Mouse (Mus musculus) kidney, postnatal 25 days (tissue): ENCODE measurements at regions not wholly inside any gene's neighbourhood (a gene's known extent, or its start where the extent isn't known, plus 50 kb on each side); places are given as distances from the start of the nearest gene placed in this dataset.

Experiments used
- DNase-seq, 2 experiments: peaks; one replicate each; pipeline ENCODE4 v3.0.0; 2021; ENCODE audit warnings: mixed read lengths in 2 of 2

DNA sequence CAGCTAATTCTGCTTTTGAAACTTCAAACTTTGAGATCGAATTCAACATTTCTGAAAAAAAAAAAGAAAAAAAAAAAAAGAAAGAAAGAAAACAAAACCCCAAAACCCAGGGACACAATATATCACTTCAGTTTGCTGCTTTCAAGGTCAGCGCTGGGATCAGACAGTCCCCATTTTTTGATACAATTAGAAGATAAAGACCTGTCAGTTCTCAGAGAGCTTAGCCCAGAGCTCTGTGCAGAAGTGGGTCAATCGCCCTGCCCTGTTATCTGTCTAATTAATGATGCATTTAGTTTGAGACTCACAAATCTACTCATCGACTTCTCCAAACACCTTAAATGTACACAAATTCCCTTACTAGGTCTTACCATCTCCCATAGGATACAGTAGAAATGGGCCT, 249.2 kb downstream of the Ptprc start:
- DNase-seq, result no peak

DNA sequence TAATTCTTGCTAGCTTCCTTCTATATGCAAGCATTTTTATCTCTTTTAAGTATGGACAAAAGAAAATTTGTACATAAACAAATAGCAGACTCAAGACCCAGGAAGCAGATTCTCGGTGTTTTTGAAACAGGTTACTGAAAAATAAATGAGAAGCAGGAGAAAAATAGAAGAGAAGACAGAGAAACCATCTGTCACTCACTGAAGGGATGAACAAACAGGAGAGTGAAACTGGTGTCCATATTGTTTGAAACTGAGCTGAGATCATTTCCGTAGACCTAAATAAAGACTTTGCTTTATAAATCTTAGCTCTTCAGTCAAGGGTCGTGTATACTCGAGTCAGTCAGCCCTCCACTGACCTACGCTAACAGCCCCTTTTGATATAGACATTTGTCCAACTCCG, 251.4 kb downstream of the Ptprc start:
- DNase-seq, result no peak

DNA sequence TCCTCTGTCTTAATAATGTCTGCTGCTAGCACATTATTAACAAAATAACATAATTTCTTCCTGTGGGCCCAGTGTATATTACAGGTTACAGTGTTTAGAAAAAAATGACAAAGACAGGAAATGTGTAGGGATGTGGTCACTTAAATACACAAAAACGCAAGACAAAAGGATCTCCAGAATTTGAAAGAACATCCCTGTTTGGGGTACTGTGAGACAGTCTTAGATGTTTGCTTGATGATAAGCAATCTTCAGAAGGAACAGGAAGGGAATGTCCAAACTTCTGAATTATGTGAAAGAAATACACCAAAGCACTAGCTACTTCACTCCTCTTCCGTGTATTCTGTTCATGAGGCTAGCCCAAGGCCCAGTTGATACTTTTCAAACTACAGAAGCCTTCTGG, 251.8 kb downstream of the Ptprc start:
- DNase-seq, result no peak

DNA sequence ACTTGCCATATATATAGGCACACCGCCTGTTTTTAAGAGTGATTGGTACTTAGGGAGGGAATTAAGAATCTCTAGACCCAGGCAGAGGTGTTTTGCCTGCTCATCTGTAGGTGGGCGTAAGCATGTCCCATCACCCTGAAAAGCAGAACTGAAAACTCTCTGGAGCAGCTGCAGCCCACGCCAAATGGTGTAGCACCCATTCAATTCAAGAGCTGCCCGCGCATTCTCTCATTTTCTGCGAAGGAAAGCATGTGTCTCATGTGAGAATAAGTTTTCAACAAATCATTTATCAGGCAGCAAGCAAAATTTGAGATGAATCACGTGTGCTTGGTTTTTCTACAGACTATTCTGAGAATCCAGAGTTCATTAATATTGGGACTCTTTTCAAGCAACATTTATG, 252.7 kb downstream of the Ptprc start:
- no peak for DNase-seq

DNA sequence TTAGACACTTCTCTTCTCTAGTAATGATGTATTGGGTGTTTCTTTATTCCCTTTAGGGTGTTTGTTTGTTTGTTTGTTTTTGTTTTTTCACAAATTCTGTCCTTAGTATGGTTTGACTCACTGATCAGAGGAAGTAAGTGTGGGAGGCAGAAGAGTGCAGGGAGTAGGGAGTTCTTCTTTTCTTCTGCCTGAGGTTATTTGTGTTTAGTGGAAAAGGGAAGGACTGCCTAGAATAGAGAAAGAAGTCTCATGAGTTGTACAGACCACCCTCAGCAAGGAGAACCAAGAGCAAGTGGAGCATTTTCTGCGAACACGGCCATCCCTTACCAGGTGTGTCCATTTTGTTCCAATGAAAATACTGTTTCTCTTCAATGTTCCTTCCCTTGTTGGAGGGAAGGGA, 253.9 kb downstream of the Ptprc start:
- DNase-seq, result no peak

GRCm38 (mm10) chr1:137919739-137920563, 255.6 kb downstream of the Ptprc start:
- DNase-seq, result no peak

- DNase-seq, result no peak
Observed at GRCm38 (mm10) chr1:137917449-137917848, 258.1 kb downstream of the Ptprc start.

- DNase-seq, result peak; percentile 57 to 67
Observed at GRCm38 (mm10) chr1:137906883-137907282, 268.6 kb downstream of the Ptprc start.

GRCm38 (mm10) chr1:137906477-137906876, 269.0 kb downstream of the Ptprc start:
- no peak for DNase-seq

GRCm38 (mm10) chr1:137905566-137905965, 269.9 kb downstream of the Ptprc start:
- no peak for DNase-seq

DNA sequence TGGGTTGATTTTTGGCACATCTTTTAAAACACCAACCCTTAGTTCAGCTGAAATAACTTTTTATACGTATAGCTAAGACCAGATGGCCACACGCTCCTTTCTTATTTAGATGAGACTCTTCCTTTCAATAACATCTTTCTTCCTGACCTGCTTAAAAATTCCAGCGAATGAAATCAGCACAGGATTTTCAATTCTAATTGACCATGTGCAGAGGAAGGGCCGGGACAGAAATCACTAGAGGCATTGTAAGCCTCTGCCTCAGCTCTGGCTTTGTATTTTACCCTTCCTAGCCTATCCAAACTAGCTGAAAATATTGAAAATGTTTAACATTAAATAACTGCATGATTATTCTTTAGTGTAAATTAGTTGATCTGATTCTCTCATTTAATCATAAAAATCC, 272.2 kb downstream of the Ptprc start:
- no peak for DNase-seq

- DNase-seq, result no peak
Observed at GRCm38 (mm10) chr1:137902859-137903258, 272.6 kb downstream of the Ptprc start.

GRCm38 (mm10) chr1:137901996-137902395, 273.5 kb downstream of the Ptprc start:
- no peak for DNase-seq

DNA sequence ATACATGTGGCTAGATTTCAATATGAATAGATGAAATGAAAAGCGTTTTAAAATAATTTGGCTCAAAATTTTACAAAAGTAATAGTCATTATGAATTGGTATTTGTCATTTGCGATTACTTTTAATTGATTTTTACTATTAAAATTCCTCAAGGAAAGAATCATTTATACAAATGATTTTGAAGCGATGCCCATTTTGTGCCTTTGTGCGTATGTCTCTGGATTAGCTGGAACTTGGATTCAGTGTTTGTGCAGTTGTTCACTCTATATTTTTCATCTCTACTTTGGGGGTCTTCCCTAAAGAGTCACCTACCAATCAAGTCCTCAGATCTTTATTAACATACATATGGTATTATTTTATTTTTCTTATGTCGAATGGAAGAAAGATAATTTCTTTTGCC, 274.3 kb downstream of the Ptprc start:
- no peak for DNase-seq

DNA sequence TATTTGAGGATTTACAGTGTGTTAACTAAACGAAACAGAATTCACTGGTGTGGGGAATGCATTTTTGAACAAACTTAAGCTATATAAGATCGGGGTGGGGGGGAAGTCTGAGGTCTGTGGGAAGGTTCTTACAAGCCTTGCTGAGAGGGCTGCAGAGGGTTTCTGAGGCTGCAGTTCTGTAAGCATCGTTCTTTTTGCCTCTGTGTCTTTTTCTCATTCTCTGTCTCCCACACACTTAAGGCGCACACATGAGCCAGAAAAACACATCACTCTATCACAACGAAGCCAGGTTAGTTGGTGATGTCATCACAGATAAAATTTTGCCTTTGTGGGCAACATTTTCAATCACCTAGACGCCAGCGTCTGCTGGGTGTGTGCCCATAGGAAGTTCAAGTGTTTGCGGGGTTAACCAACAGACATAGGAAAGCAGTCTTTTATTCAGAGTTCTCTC, 274.9 kb downstream of the Ptprc start:
- DNase-seq, result no peak

DNA sequence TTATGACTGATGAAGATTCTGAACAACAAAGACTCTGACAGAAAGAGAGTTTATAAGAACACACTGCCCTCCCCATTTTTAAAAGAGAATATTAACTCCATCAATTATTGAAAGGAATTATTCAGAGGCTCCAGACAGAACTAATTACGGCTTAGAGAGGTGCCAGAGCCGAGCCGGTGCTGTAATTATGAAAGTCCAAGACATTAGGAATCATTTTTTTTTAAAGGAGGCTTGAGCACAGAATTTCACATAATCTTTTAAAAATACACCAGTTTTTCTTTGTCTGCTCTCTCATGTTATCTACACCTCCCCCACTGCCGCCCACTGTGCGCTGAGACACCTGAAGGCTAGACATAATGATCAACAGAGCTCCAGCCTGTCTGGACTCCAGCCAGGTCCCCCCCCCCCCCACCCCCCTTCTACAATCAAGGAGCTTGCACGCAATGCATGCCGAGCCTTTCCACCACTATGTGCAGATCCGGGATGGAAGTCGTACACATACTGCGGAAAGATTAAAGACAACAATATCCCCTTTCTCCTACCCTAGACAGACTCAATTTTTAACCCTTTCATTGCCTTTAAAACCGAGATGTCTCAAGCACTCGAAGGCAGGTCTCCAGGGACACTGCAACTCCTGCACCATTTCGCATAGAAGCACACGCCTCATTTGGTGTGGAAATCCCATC, 275.4 kb downstream of the Ptprc start:
- peak; percentile 42 to 60 for DNase-seq

GRCm38 (mm10) chr1:137899305-137899704, 276.2 kb downstream of the Ptprc start:
- peak in 1 of 2 experiments; percentile 17 for DNase-seq

DNA sequence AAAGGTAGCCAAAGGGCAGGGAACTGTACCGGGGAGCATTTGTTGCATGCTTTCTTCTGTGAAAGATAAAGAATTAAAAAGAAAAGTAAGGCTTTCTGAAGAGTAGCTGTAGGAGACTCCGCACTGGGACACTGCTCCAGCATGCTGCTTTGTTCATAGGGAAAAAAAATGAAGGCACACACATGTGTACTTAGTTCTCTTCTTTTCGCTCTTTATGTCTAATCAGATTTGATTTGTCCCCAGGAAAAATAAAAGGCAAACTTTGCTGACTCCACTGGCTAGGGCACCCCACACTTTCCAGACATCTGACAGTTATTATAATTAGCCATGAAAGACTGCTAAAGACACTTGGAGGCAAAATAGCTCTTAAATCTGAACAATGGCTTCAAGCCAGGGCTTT, 276.6 kb downstream of the Ptprc start:
- DNase-seq, result peak in 1 of 2 experiments; percentile 5

- peak; percentile 88 to 94 for DNase-seq
Observed at GRCm38 (mm10) chr1:137898397-137898796, 277.1 kb downstream of the Ptprc start.

DNA sequence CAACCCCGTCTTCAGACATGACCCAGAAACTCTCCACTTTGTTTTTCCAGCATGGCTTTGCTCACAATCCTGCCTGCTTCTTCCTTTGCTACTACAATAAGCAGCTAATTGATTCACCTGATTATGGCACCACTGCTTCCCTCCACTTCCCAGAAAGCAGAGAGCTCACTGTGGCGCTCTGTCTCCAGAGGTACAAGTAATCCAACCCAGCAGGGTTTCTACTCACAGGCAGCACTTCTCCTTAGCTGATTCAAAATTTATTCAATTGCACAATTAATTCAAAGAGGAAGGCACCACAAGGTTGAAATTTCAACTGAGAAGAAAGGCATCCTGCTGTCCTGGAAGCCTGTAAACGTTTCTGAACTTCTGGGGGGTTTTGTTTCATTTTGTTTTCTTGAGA, 293.9 kb downstream of the Ptprc start:
- DNase-seq, result no peak

- no peak for DNase-seq
Observed at GRCm38 (mm10) chr1:137874361-137874760, 301.1 kb downstream of the Ptprc start.

- DNase-seq, result no peak
Observed at GRCm38 (mm10) chr1:137873628-137874027, 301.9 kb downstream of the Ptprc start.

- DNase-seq, result no peak
Observed at GRCm38 (mm10) chr1:137865030-137865429, 310.5 kb downstream of the Ptprc start.

GRCm38 (mm10) chr1:137863506-137863905, 312.0 kb downstream of the Ptprc start:
- no peak for DNase-seq
